Mouse (Mus musculus) neutrophil, adult 65 days (primary cell): ENCODE data around the gene Zfp445. TPM values are rescaled to one million over a fixed set of nuclear protein-coding genes. Genes with fewer than 3 reads are reported as not detected.

ENCODE experiments used
- total RNA-seq: library from RNA; stranded (reverse); gene quantifications from 2 replicates; pipeline ENCODE4 v1.2.4, GENCODE M21; 2023

The Zfp445 gene
- total RNA-seq = 84.3 and 121 TPM in 2 replicates

DNA sequence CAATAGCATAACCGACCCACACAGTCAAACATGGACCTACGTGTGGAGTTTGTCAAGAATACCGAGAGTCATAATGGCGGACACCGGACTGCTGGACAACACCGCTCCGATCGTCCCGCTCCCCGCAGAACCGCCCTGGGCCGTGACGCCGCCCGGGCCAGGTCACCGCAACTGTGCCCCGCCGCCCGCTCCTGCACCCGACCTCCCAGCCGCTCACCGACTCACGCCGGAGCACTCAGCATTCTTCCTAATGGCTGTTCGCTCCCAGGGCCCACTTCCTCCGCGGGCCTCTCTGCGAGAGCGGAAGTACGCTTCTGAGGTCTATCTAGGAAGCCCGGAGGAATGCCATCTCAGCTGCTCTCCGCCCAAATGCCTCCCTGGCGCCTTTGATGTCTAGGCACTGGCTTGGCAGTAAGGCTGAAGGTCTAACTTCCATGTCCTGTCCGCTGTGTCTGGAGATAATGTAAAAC lies at the start of gene Zfp445:
TSS of gene Zfp445 (minus strand) at position 310 of the 470 bp plus-strand sequence.

DNA sequence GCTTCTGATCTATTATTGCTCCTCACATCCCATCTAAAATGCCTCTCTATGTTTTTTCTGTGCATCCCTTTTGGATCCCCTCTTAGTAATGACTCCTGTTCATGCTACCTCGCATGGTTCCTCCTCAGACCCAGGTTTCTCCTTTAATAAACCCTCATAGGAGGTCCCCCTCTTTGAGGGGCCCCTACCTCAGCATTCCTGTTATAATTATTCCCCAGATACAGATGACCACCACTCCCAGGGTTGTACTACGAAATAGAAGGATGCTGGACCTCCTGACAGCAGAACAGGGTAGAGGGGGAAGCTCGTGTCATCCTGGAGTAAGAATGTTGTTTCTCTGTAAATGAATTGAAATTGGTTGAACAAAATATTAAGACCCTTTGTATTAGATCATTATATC lies 19.6 kb upstream of the Zfp445 start, which contains the start of gene Zkscan7:
TSS of gene Zkscan7 (plus strand) at position 301 of the 400 bp plus-strand sequence.

DNA sequence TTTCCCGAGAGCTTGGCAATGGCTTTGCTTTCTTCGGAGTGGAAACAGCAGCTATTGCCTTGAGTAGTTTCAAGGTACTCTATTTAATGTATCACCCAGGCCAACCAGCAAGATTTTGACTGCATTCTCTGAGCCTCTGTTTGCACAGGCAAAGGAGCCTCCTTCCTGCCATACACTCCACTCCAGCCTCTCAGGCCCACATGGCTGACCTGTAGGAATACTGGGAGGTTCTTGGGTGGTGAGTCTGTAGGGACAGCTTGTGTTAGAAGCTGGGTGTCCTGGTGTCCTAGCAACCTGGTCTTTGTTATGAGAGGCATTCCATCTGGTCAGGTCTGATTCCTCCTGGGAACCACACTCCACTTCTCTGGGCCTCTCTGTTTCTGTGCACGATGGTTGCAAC lies 22.0 kb downstream of the Zfp445 start, which contains the start of gene Gm35549:
TSS of gene Gm35549 (minus strand) at position 276 of the 400 bp plus-strand sequence.

DNA sequence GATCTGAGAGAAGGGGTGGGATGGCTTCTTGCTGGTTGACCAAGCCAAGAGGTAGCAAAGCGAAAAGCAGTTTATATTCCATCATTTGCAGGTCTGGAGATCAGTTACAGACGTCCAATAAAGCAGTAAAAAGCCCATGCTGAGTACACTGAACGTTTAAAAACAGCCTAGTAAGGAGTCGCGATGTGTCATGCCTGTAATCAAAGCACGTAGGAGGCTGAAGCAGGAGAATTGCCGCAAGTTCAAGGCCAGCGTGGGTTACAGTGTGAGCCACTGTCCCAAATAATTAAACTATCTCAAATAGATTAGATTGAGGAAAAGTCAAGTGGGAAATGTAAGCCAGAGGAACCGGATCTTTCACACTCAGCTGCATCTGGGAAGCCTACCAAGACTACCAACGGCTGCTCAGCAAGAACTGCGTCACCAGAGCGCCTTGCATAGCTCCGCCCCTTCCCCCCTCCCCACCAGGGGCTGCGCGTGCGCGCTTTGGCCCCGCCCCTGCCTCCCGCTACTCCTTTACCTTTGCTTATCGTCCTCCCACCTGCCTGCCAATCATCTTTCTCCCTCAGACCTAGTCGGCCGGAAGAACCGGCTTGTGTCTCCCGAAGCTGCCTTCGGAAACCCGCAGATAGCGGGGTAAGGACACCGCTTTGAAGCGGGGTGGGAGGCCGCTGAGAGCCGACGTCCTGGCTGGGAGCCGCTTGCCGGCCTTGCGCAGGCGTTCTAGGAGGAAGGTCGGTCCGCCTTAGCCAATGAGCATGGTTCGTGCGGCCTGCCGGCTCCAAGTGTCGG lies 60.6 kb downstream of the Zfp445 start, which contains the start of gene Tcaim:
TSS of gene Tcaim (plus strand) at position 487 of the 792 bp plus-strand sequence.

Other genes with a start within 250 kb of the Zfp445 start
- not detected in 2 replicates for gene Topaz1, start 118.7 kb downstream of the Zfp445 start, total RNA-seq
- 4.4 and 8.0 TPM in 2 replicates for gene Tcaim, start 60.5 kb downstream of the Zfp445 start, total RNA-seq
- not detected in 2 replicates for gene Gm35549, start 22.0 kb downstream of the Zfp445 start, total RNA-seq
- gene Zkscan7, start 19.7 kb upstream of the Zfp445 start, total RNA-seq = 0.09 and 0.48 TPM in 2 replicates
- 0.54 and 0.57 TPM in 2 replicates for gene Zfp105, start 57.1 kb upstream of the Zfp445 start, total RNA-seq
- 23.3 and 23.8 TPM in 2 replicates for gene 1110059G10Rik, start 85.0 kb upstream of the Zfp445 start, total RNA-seq
- 63.1 and 81.7 TPM in 2 replicates for gene Kif15, start 85.0 kb upstream of the Zfp445 start, total RNA-seq
- 3.6 and 10.7 TPM in 2 replicates for gene Tmem42, start 155.3 kb upstream of the Zfp445 start, total RNA-seq
- gene Tgm4, start 168.7 kb upstream of the Zfp445 start, total RNA-seq = not detected in 2 replicates
- gene Zdhhc3, start 247.2 kb upstream of the Zfp445 start, total RNA-seq = 99.6 and 119 TPM in 2 replicates
- gene Exosc7, start 247.2 kb upstream of the Zfp445 start, total RNA-seq = 16.4 and 25.8 TPM in 2 replicates